In the genomic region with DNA sequence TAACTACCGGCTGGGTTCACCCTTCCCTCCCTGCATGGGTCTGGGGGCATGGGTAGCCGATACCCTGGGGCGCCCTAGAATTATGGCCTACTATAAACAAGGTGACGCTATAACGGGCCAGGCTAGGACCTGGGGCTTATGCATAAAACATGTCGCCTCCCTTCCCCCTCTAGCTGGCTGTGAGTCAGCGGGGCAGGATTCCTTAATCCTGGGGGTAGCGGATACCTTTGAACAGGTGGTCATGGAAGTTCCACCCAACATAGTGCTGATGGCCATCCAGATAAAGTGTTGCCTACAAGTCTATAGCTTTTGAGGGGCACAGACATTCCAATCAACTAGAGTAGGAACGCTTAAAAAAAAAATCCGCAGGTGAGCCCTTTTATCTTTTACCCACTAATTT, we compare ENCODE assay signal across 10 mouse cellular contexts. TPM values are rescaled to one million over a fixed set of nuclear protein-coding genes. Genes with fewer than 3 reads are reported as not detected.
DNase-seq lines count a peak whose midpoint lies in the region; ATAC-seq lines count a peak whose summit lies in the region.
"Had no signal": no experiment of that assay in that cellular context is flagged by ENCODE, and none has a peak within 500 bp of the region (broad histone marks: within the 10 kb centered on the region; RNA-seq: fewer than 3 reads in every experiment).

No protein-coding gene starts in this region.

- intact Hi-C loops in heart, postnatal 36 days (cut with DNase I): no loop called here

- 10% methylated on average over 10 of the region's 10 CpGs for WGBS in heart, embryonic 16.5 days
- WGBS in hindbrain, embryonic 13.5 days: 3% methylated on average over 10 of the region's 10 CpGs
- 2% methylated on average over 10 of the region's 10 CpGs for WGBS in midbrain, embryonic 13.5 days

- peaks cover 26% of the 10 kb centered on the region for H3K4me1 ChIP-seq in heart, embryonic 16.5 days (ENCODE audit: control insufficient read depth, insufficient read depth, low read length)
- H3K4me1 ChIP-seq in hindbrain, embryonic 13.5 days (replicated peaks): peaks cover 37% of the 10 kb centered on the region
- H3K4me1 ChIP-seq in midbrain, embryonic 13.5 days (replicated peaks): peaks cover 31% of the 10 kb centered on the region

- H3K27me3 ChIP-seq in heart, embryonic 16.5 days (ENCODE audit: control insufficient read depth, insufficient read depth, low read length): peaks cover 56% of the 10 kb centered on the region
- peaks cover 81% of the 10 kb centered on the region for H3K27me3 ChIP-seq in hindbrain, embryonic 13.5 days
- H3K27me3 ChIP-seq in midbrain, embryonic 13.5 days: peaks cover 77% of the 10 kb centered on the region

- H3K36me3 ChIP-seq in heart, embryonic 16.5 days (ENCODE audit: control insufficient read depth, insufficient read depth): no peaks in the 10 kb centered on the region
- no peaks in the 10 kb centered on the region for H3K36me3 ChIP-seq in hindbrain, embryonic 13.5 days
- H3K36me3 ChIP-seq in midbrain, embryonic 13.5 days: no peaks in the 10 kb centered on the region

- H3K9ac ChIP-seq in heart, embryonic 16.5 days (ENCODE audit: low read length): no peak overlapping the region
- no peak overlapping the region for H3K9ac ChIP-seq in hindbrain, embryonic 13.5 days
- H3K9ac ChIP-seq in midbrain, embryonic 13.5 days (replicated peaks): no peak overlapping the region

- H3K4me2 ChIP-seq in heart, embryonic 16.5 days (ENCODE audit: low read depth, low read length): peak overlapping the region; percentile 80
- H3K4me2 ChIP-seq in hindbrain, embryonic 13.5 days: peak overlapping the region; percentile 93; the same call in 1 of the 2 replicates
- H3K4me2 ChIP-seq in midbrain, embryonic 13.5 days (replicated peaks): no peak overlapping the region; the same call in 1 of the 2 replicates

- peak overlapping the region; percentile 11 for H3K4me3 ChIP-seq in heart, embryonic 16.5 days (ENCODE audit: low read length)
- H3K4me3 ChIP-seq in hindbrain, embryonic 13.5 days: no peak overlapping the region
- H3K4me3 ChIP-seq in midbrain, embryonic 13.5 days (replicated peaks): peak overlapping the region; percentile 51; the same call in 1 of the 2 replicates

- ATAC-seq in heart, embryonic 16.5 days (replicated peaks; ENCODE audit: extremely low read depth, insufficient read depth, low FRiP score): no peak
- ATAC-seq in hindbrain, embryonic 13.5 days (ENCODE audit: low FRiP score): no peak
- no peak for ATAC-seq in midbrain, embryonic 13.5 days

- DNase-seq in heart, postnatal 36 days: no peak
- DNase-seq in ES-CJ7 (ENCODE audit: low read depth, low spot score) (peak; percentile 46), MN1 (ENCODE audit: low spot score) (no peak)
- DNase-seq in layer of hippocampus, adult 11-12 months (ENCODE audit: low spot score): no peak
- no peak for DNase-seq in frontal cortex, adult 2 months (ENCODE audit: extremely low spot score in 1 of 2, low spot score in 1 of 2)
- DNase-seq: layer of hippocampus, adult 9-11 months had no signal

- H3K27ac ChIP-seq in heart, embryonic 16.5 days (ENCODE audit: low read length): no peak overlapping the region
- H3K27ac ChIP-seq in hindbrain, embryonic 13.5 days: no peak overlapping the region
- H3K27ac ChIP-seq in midbrain, embryonic 13.5 days: no peak overlapping the region

- H3K9me3 ChIP-seq in heart, embryonic 16.5 days (replicated peaks; ENCODE audit: control insufficient read depth, low read length): no peaks in the 10 kb centered on the region
- no peaks in the 10 kb centered on the region for H3K9me3 ChIP-seq in hindbrain, embryonic 13.5 days
- no peaks in the 10 kb centered on the region for H3K9me3 ChIP-seq in midbrain, embryonic 13.5 days

RNA-seq across cellular contexts. Expression of a gene that starts 2.0 kb away (rescaled TPM):
- polyA plus RNA-seq in heart, embryonic 16.5 days (2015; fragmentation: Nextera tagmentation; extraction: Ambion mirVana): 0.14 and 0.76 TPM in 2 replicates
- total RNA-seq in heart, postnatal 36 days (2021): not detected
- polyA plus RNA-seq in hindbrain, embryonic 13.5 days (2015; fragmentation: Nextera tagmentation; extraction: Ambion mirVana): not detected in 2 replicates
- polyA plus RNA-seq in midbrain, embryonic 13.5 days (2015; fragmentation: Nextera tagmentation; extraction: Ambion mirVana): not detected in 2 replicates
- 6.1 and 8.3 TPM in 2 replicates for polyA plus RNA-seq in frontal cortex, adult 2 months (2012; rRNA removed)
- total RNA-seq: neutrophil, adult 5-6 weeks had no signal

RNA-seq across cellular contexts. Expression of a gene that starts 38.8 kb away (rescaled TPM):
- 27.2 and 28.0 TPM in 2 replicates for polyA plus RNA-seq in heart, embryonic 16.5 days (2015; fragmentation: Nextera tagmentation; extraction: Ambion mirVana)
- total RNA-seq in heart, postnatal 36 days (2021): 10 to 100 TPM; 22.6 to 23.3 TPM
- polyA plus RNA-seq in hindbrain, embryonic 13.5 days (2015; fragmentation: Nextera tagmentation; extraction: Ambion mirVana): 29.6 and 33.3 TPM in 2 replicates
- polyA plus RNA-seq in midbrain, embryonic 13.5 days (2015; fragmentation: Nextera tagmentation; extraction: Ambion mirVana): 31.7 and 39.9 TPM in 2 replicates
- polyA plus RNA-seq in frontal cortex, adult 2 months (2012; rRNA removed): 33.0 TPM in 2 replicates

RNA-seq across cellular contexts. Expression of a gene that starts 38.9 kb away (rescaled TPM):
- 2.9 and 3.9 TPM in 2 replicates for polyA plus RNA-seq in heart, embryonic 16.5 days (2015; fragmentation: Nextera tagmentation; extraction: Ambion mirVana)
- total RNA-seq in heart, postnatal 36 days (2021): 10 to 100 TPM in 1 of 2 experiments, 1 to 10 TPM in 1; 9.1 to 10.9 TPM
- 2.4 and 4.3 TPM in 2 replicates for polyA plus RNA-seq in hindbrain, embryonic 13.5 days (2015; fragmentation: Nextera tagmentation; extraction: Ambion mirVana)
- 1.6 and 2.2 TPM in 2 replicates for polyA plus RNA-seq in midbrain, embryonic 13.5 days (2015; fragmentation: Nextera tagmentation; extraction: Ambion mirVana)
- polyA plus RNA-seq in frontal cortex, adult 2 months (2012; rRNA removed): 0.76 and 1.8 TPM in 2 replicates
- total RNA-seq: neutrophil, adult 5-6 weeks had no signal

RNA-seq across cellular contexts. Expression of a gene that starts 59.2 kb away (rescaled TPM):
- polyA plus RNA-seq in heart, embryonic 16.5 days (2015; fragmentation: Nextera tagmentation; extraction: Ambion mirVana): 79.2 and 95.3 TPM in 2 replicates
- total RNA-seq in heart, postnatal 36 days (2021): 10 to 100 TPM; 54.1 to 57.4 TPM
- 72.8 and 74.9 TPM in 2 replicates for polyA plus RNA-seq in hindbrain, embryonic 13.5 days (2015; fragmentation: Nextera tagmentation; extraction: Ambion mirVana)
- 64.7 and 66.5 TPM in 2 replicates for polyA plus RNA-seq in midbrain, embryonic 13.5 days (2015; fragmentation: Nextera tagmentation; extraction: Ambion mirVana)
- polyA plus RNA-seq in frontal cortex, adult 2 months (2012; rRNA removed): 74.7 and 83.1 TPM in 2 replicates

RNA-seq across cellular contexts. Expression of a gene that starts 59.5 kb away (rescaled TPM):
- polyA plus RNA-seq in heart, embryonic 16.5 days (2015; fragmentation: Nextera tagmentation; extraction: Ambion mirVana): 26.0 and 28.0 TPM in 2 replicates
- 10 to 100 TPM; 12.4 to 14.4 TPM for total RNA-seq in heart, postnatal 36 days (2021)
- 11.1 and 12.1 TPM in 2 replicates for polyA plus RNA-seq in hindbrain, embryonic 13.5 days (2015; fragmentation: Nextera tagmentation; extraction: Ambion mirVana)
- 12.9 and 13.0 TPM in 2 replicates for polyA plus RNA-seq in midbrain, embryonic 13.5 days (2015; fragmentation: Nextera tagmentation; extraction: Ambion mirVana)
- 5.9 and 6.0 TPM in 2 replicates for polyA plus RNA-seq in frontal cortex, adult 2 months (2012; rRNA removed)
